Mouse (Mus musculus): Measurements from ENCODE around the gene Olfr521. TPM values are rescaled to one million over a fixed set of nuclear protein-coding genes. Genes with fewer than 3 reads are reported as not detected.

The Olfr521 gene
- total and polyA plus RNA-seq, 3 experiments: not detected

Other genes with a start within 250 kb of the Olfr521 start
- 3.8 and 4.2 TPM in 2 replicates for gene Arrb1, start 228.0 kb upstream of the Olfr521 start, total RNA-seq (2012; rRNA removed)
- 2.4 and 3.3 TPM in 2 replicates for gene Arrb1, start 228.0 kb upstream of the Olfr521 start, total RNA-seq (2014; rRNA removed)
- gene Arrb1, start 228.0 kb upstream of the Olfr521 start, polyA plus RNA-seq (2012; ENCODE audit: insufficient read length, low read depth): 5.2 and 6.2 TPM in 2 replicates
- 0.13 and 0.25 TPM in 2 replicates for gene Tpbgl, start 136.4 kb upstream of the Olfr521 start, total RNA-seq (2012; rRNA removed)
- gene Tpbgl, start 136.4 kb upstream of the Olfr521 start, total RNA-seq (2014; rRNA removed): not detected in 2 replicates
- 0.07 TPM in 1 of 2 replicates, not detected in the other for gene Tpbgl, start 136.4 kb upstream of the Olfr521 start, polyA plus RNA-seq (2012; ENCODE audit: insufficient read length, low read depth)
- 0.08 and 0.13 TPM in 2 replicates for gene Slco2b1, start 52.2 kb upstream of the Olfr521 start, total RNA-seq (2012; rRNA removed)
- gene Slco2b1, start 52.2 kb upstream of the Olfr521 start, total RNA-seq (2014; rRNA removed): 0.11 TPM in 2 replicates
- gene Slco2b1, start 52.2 kb upstream of the Olfr521 start, polyA plus RNA-seq (2012; ENCODE audit: insufficient read length, low read depth): 0.16 TPM in 1 of 2 replicates, not detected in the other
- gene Olfr520, start 33.2 kb upstream of the Olfr521 start, total RNA-seq (2012; rRNA removed): not detected in 2 replicates
- not detected in 2 replicates for gene Olfr520, start 33.2 kb upstream of the Olfr521 start, total RNA-seq (2014; rRNA removed)
- gene Olfr520, start 33.2 kb upstream of the Olfr521 start, polyA plus RNA-seq (2012; ENCODE audit: insufficient read length, low read depth): not detected in 2 replicates
- 8.5 and 9.1 TPM in 2 replicates for gene Neu3, start 64.9 kb downstream of the Olfr521 start, total RNA-seq (2012; rRNA removed)
- gene Neu3, start 64.9 kb downstream of the Olfr521 start, total RNA-seq (2014; rRNA removed): 8.9 and 11.0 TPM in 2 replicates
- gene Neu3, start 64.9 kb downstream of the Olfr521 start, polyA plus RNA-seq (2012; ENCODE audit: insufficient read length, low read depth): 11.2 and 11.5 TPM in 2 replicates
- gene Xrra1, start 95.6 kb downstream of the Olfr521 start, total RNA-seq (2012; rRNA removed): 0.25 and 0.59 TPM in 2 replicates
- gene Xrra1, start 95.6 kb downstream of the Olfr521 start, total RNA-seq (2014; rRNA removed): 0.17 and 0.39 TPM in 2 replicates
- gene Xrra1, start 95.6 kb downstream of the Olfr521 start, polyA plus RNA-seq (2012; ENCODE audit: insufficient read length, low read depth): 0.49 and 0.65 TPM in 2 replicates
- gene Spcs2, start 100.0 kb downstream of the Olfr521 start, total RNA-seq (2012; rRNA removed): 203 and 247 TPM in 2 replicates
- gene Spcs2, start 100.0 kb downstream of the Olfr521 start, total RNA-seq (2014; rRNA removed): 268 and 272 TPM in 2 replicates
- gene Spcs2, start 100.0 kb downstream of the Olfr521 start, polyA plus RNA-seq (2012; ENCODE audit: insufficient read length, low read depth): 232 and 242 TPM in 2 replicates
- gene Rnf169, start 216.9 kb downstream of the Olfr521 start, total RNA-seq (2012; rRNA removed): 8.9 and 11.4 TPM in 2 replicates
- 5.2 and 5.4 TPM in 2 replicates for gene Rnf169, start 216.9 kb downstream of the Olfr521 start, total RNA-seq (2014; rRNA removed)
- 3.7 and 3.9 TPM in 2 replicates for gene Rnf169, start 216.9 kb downstream of the Olfr521 start, polyA plus RNA-seq (2012; ENCODE audit: insufficient read length, low read depth)
- gene Chrdl2, start 242.7 kb downstream of the Olfr521 start, total RNA-seq (2012; rRNA removed): not detected in 2 replicates
- gene Chrdl2, start 242.7 kb downstream of the Olfr521 start, total RNA-seq (2014; rRNA removed): not detected in 2 replicates
- not detected in 2 replicates for gene Chrdl2, start 242.7 kb downstream of the Olfr521 start, polyA plus RNA-seq (2012; ENCODE audit: insufficient read length, low read depth)

Measured in CH12.LX (cell line).